Mouse (Mus musculus) thymus, adult 2 months (tissue): Measurements from ENCODE around the gene Sult5a1.

Source experiments
- CTCF ChIP-seq: fragments of 200-500 bp; IDR thresholded peaks from 2 replicates; pipeline ENCODE4 v1.5.1; 2012; ENCODE audit warnings: mild to moderate bottlenecking, control low read depth, low read length, moderate library complexity, borderline replicate concordance; ENCODE audit not compliant: control insufficient read depth, poor library complexity, insufficient read depth; ENCODE audit errors: extremely low read depth
- POLR2A ChIP-seq: fragments of 200-500 bp; IDR thresholded peaks from 2 replicates; pipeline ENCODE4 v1.6.1; 2012; ENCODE audit warnings: mild to moderate bottlenecking, low read length, control low read depth, moderate library complexity; ENCODE audit not compliant: control insufficient read depth, poor library complexity, insufficient read depth; ENCODE audit errors: extremely low read depth

- peak; percentile 23; the same call in 1 of the 2 replicates for TF ChIP-seq CTCF
- TF ChIP-seq POLR2A, result no peak
Measured at GRCm38 (mm10) chr8:123202288-123202687, 44.2 kb upstream of the Sult5a1 start.
